Mouse (Mus musculus) lung, postnatal 0 days (tissue): ENCODE data around the gene Jpt2.

Experiments used
- CTCF ChIP-seq: IDR thresholded peaks from 2 replicates; pipeline ENCODE4 v1.5.1; 2016; ENCODE audit warnings: antibody characterized with exemption, mild to moderate bottlenecking
- EP300 ChIP-seq: IDR thresholded peaks from 2 replicates; pipeline ENCODE4 v1.6.1; 2016; ENCODE audit warnings: antibody characterized with exemption, mild to moderate bottlenecking, control low read depth

DNA sequence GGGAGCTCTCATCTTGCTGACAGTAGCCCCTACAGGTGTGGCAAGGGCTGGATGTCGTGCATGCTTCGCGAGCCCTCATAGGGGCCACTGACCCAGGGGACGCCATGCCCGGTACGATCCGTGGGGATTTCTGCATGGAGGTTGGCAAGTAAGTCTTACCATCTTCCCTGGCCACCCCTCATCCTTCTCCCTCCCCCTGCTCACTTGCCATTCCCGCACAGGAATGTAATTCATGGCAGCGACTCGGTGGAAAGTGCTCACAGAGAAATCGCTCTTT, 63.6 kb downstream of the Jpt2 start:
- no peak for TF ChIP-seq CTCF
- TF ChIP-seq EP300 = no peak
